7 mouse cellular contexts compared by ENCODE assay signal in genomic region chr2:31141074-31141866, GRCm38 (mm10). TPM values are rescaled to one million over a fixed set of nuclear protein-coding genes. Genes with fewer than 3 reads are reported as not detected.
DNase-seq lines count a peak whose midpoint lies in the region; ATAC-seq and TF ChIP-seq lines count a peak whose summit lies in the region.

No protein-coding gene starts in this region.

- peak overlapping the region; percentile 86 for H3K9ac ChIP-seq in forebrain, embryonic 15.5 days (replicated peaks)
- peak overlapping the region; percentile 96 for H3K9ac ChIP-seq in intestine, embryonic 16.5 days (ENCODE audit: low read depth, low read length)

- no peak for TF ChIP-seq POLR2A in thymus, adult 2 months (IDR thresholded peaks at IDR 0.05; ENCODE audit: control insufficient read depth, extremely low read depth, insufficient read depth, low read length, poor library complexity)

- no peak for DNase-seq in thymus, adult 2 months
- DNase-seq in thymus, postnatal 25 days = no peak
- peak; percentile 37 for DNase-seq in lung, postnatal 10 days
- DNase-seq in splenic B cell, adult 2 months (ENCODE audit: low read depth, low spot score) = peak; percentile 29

- peak overlapping the region; percentile 15 for H3K27ac ChIP-seq in thymus, adult 2 months (ENCODE audit: control insufficient read depth, insufficient read depth, low read length)
- peak overlapping the region; percentile 87 for H3K27ac ChIP-seq in forebrain, embryonic 15.5 days (replicated peaks)
- H3K27ac ChIP-seq in intestine, embryonic 16.5 days (ENCODE audit: low read length) = peak overlapping the region; percentile 83

- H3K4me1 ChIP-seq in thymus, adult 2 months (replicated peaks; ENCODE audit: control insufficient read depth, insufficient read depth, low read length) = peaks cover 48% of the 10 kb centered on the region
- H3K4me1 ChIP-seq in forebrain, embryonic 15.5 days = peaks cover 19% of the 10 kb centered on the region
- H3K4me1 ChIP-seq in intestine, embryonic 16.5 days (ENCODE audit: control insufficient read depth, insufficient read depth, low read length) = peaks cover 11% of the 10 kb centered on the region

- no peaks in the 10 kb centered on the region for H3K36me3 ChIP-seq in thymus, adult 2 months (ENCODE audit: control insufficient read depth, insufficient read depth, low read length)
- H3K36me3 ChIP-seq in forebrain, embryonic 15.5 days = peaks cover 2% of the 10 kb centered on the region
- H3K36me3 ChIP-seq in intestine, embryonic 16.5 days (ENCODE audit: control insufficient read depth, insufficient read depth, low read length) = no peaks in the 10 kb centered on the region
- H3K36me3 ChIP-seq in splenic B cell, adult 2 months (ENCODE audit: control insufficient read depth, insufficient read depth, low read length, poor library complexity, severe bottlenecking) = no peaks in the 10 kb centered on the region

- under 1% methylated on average over 78 of the region's 78 CpGs for WGBS in thymus, adult 2 months
- WGBS in forebrain, embryonic 15.5 days = under 1% methylated on average over 73 of the region's 78 CpGs
- WGBS in intestine, embryonic 16.5 days = 1% methylated on average over 78 of the region's 78 CpGs

- H3K4me3 ChIP-seq in thymus, adult 2 months (ENCODE audit: control insufficient read depth, insufficient read depth, low read length) = peak overlapping the region; percentile 93
- H3K4me3 ChIP-seq in forebrain, embryonic 15.5 days = peak overlapping the region; percentile 88
- peak overlapping the region; percentile 94 for H3K4me3 ChIP-seq in intestine, embryonic 16.5 days (ENCODE audit: low read length)

- ATAC-seq in cerebellum, adult (ENCODE audit: insufficient number of reproducible peaks, low FRiP score, low TSS enrichment) = peak; percentile 18; the same call in 1 of the 2 replicates
- ATAC-seq in forebrain, embryonic 15.5 days (replicated peaks) = peak; percentile 77
- ATAC-seq in intestine, embryonic 16.5 days = peak; percentile 71

- H3K27me3 ChIP-seq in thymus, adult 2 months (ENCODE audit: control insufficient read depth, insufficient read depth, low read length) = no peaks in the 10 kb centered on the region
- no peaks in the 10 kb centered on the region for H3K27me3 ChIP-seq in forebrain, embryonic 15.5 days
- H3K27me3 ChIP-seq in intestine, embryonic 16.5 days (replicated peaks; ENCODE audit: control insufficient read depth, insufficient read depth, low read length) = no peaks in the 10 kb centered on the region
- no peaks in the 10 kb centered on the region for H3K27me3 ChIP-seq in splenic B cell, adult 2 months (ENCODE audit: control insufficient read depth, insufficient read depth, low read length, poor library complexity, severe bottlenecking)

- peak overlapping the region; percentile 90 for H3K4me2 ChIP-seq in forebrain, embryonic 15.5 days (replicated peaks)
- peak overlapping the region; percentile 64 for H3K4me2 ChIP-seq in intestine, embryonic 16.5 days (ENCODE audit: low read depth, low read length)

- no peaks in the 10 kb centered on the region for H3K9me3 ChIP-seq in forebrain, embryonic 15.5 days
- H3K9me3 ChIP-seq in intestine, embryonic 16.5 days (ENCODE audit: control insufficient read depth, low read length) = no peaks in the 10 kb centered on the region

- no peak for TF ChIP-seq CTCF in thymus, adult 2 months (IDR thresholded peaks at IDR 0.05; ENCODE audit: borderline replicate concordance, control insufficient read depth, extremely low read depth, insufficient read depth, low read length, poor library complexity)

RNA-seq across cellular contexts. Expression of gene Fnbp1, which starts 0.5 kb away (rescaled TPM):
- 148 and 160 TPM in 2 replicates for polyA plus RNA-seq in thymus, adult 2 months (2012; rRNA removed)
- polyA plus RNA-seq in forebrain, embryonic 15.5 days (2015; fragmentation: Nextera tagmentation; extraction: Ambion mirVana) = 16.5 and 19.4 TPM in 2 replicates
- polyA plus RNA-seq in intestine, embryonic 16.5 days (2015; fragmentation: Nextera tagmentation; extraction: Ambion mirVana) = 19.0 and 21.1 TPM in 2 replicates

RNA-seq across cellular contexts. Expression of gene Gpr107, which starts 10.8 kb away (rescaled TPM):
- polyA plus RNA-seq in thymus, adult 2 months (2012; rRNA removed) = 33.2 and 34.6 TPM in 2 replicates
- 36.7 and 37.3 TPM in 2 replicates for polyA plus RNA-seq in forebrain, embryonic 15.5 days (2015; fragmentation: Nextera tagmentation; extraction: Ambion mirVana)
- 30.4 and 32.5 TPM in 2 replicates for polyA plus RNA-seq in intestine, embryonic 16.5 days (2015; fragmentation: Nextera tagmentation; extraction: Ambion mirVana)

Comparison
In these comparisons a context has a peak if more than half of its experiments do, and no peak if none do; other contexts are left out.
1. DNase-seq: peak in lung, postnatal 10 days (single experiment) and splenic B cell, adult 2 months (single experiment); none in thymus, adult 2 months (single experiment) and thymus, postnatal 25 days (single experiment).
2. H3K27ac ChIP-seq: peak in every context shown above with its lines; median percentile 87 in forebrain, embryonic 15.5 days; 83 in intestine, embryonic 16.5 days; 15 in thymus, adult 2 months.
3. ATAC-seq: peak in every context shown above with its lines; median percentile 77 in forebrain, embryonic 15.5 days; 71 in intestine, embryonic 16.5 days; 18 in cerebellum, adult.
4. Peak in every context shown above with its lines, with median percentiles within 50 percentile points of each other: H3K4me3 ChIP-seq.